Mouse (Mus musculus): ENCODE measurements around the gene Gm21627. TPM values are rescaled to one million over a fixed set of nuclear protein-coding genes. Genes with fewer than 3 reads are reported as not detected.

The Gm21627 gene
- polyA plus RNA-seq (2014; fragmentation: Illumina TruSeq; extraction: RNeasy Lipid Tissue Mini Kit (QIAGEN cat#74804); ENCODE audit: low read depth, low replicate concordance) = not detected

GRCm38 (mm10) chrY:63228127-63228526 lies at the start of gene Gm21627:
Gm21627 (plus strand) TSS chrY:63228427.

